Mouse (Mus musculus) CD4-positive, CD25-positive, alpha-beta regulatory T cell, adult 9 weeks (primary cell): ENCODE measurements around the gene Armcx5. TPM values are rescaled to one million over a fixed set of nuclear protein-coding genes. Genes with fewer than 3 reads are reported as not detected.

Experiments
- polyA plus RNA-seq: library from polyadenylated mRNA; unstranded; fragments of 100-300 nt; shearing (Covaris generic); gene quantifications from one replicate; pipeline ENCODE4 v1.2.1, GENCODE M21; 2017

Armcx5 gene
- polyA plus RNA-seq = 19.5 TPM

DNA sequence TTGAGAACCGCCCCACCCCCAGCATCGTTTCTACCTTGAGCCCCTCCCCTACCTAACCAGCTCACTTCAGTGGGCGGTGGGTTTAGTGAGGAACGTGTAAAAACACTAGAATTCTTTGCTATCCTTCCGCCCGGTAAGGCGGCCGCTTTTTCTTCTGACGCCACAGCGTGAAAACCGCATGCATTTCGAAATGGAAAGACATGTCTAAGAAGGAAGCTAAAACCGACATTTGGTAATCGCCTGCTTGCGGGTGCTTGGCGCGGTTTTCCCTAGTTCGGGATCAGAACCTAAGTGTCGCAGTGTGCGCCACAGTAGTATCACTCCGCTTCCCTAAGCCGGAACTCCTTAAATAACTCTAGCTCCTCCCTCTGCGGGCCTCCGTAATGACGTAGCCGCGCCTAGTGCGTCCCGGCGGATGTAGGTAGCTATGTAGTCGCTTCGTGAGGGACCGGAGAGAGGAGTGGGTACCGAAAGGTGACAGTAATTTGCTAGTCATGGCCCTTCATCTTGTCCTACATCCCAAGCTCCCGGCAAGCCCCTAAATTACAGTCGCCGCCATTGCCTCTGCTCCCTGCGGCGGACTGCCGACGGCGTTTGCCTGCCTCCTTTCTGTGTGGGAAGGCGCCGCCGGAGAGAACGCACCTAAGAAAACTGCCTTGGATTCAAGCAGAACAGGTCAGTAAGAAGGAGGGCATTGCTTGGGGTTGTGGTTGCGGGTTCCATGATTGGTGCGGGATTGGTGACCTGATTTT is at the start of gene Armcx5, which contains the start of gene Gprasp1:
TSS of gene Armcx5 (plus strand) at position 430 of the 752 bp plus-strand sequence.
TSS of gene Gprasp1 (plus strand) at position 430 of the 752 bp plus-strand sequence.

DNA sequence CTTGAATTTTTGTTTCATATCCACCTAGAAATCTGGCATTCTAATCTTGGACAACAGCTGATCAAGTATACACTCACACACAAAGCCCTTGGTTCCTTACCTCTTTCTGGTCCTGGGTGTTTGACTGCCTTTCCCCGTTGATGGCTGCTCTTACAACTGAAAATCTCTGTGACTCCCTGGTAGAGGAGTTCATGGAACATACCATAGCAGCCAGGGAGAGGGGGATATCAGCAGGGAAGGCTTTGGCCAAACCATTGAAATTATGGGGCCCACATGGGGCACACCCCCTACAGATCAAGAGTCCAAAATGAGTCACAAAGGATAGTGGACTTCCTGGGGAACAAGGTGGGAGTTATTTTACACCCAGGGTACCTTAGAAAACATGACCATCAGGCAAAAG is 48.9 kb upstream of the Armcx5 start, which contains the start of gene Tcp11x2:
TSS of gene Tcp11x2 (minus strand) at position 158 of the 400 bp plus-strand sequence.

DNA sequence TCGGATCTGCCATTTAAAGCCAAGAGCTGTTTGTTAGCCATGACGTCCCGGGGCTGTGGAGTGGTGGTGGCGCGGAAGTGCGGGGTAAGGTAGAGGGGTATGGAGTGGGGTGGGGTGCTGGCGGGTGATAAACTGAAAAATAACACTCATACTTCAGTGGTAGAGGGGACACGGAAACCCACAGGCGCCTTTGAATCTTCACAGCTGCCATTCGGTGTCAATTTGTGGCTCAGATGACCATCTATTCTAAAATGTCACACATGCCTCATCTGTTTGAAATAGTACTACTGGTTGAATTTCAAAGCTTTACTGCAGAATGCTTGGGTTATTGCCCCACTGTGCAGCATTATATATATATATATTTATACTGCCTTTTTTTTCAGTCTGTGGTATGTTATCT is 17.4 kb upstream of the Armcx5 start, which contains the start of gene Tmsb15a:
TSS of gene Tmsb15a (minus strand) at position 101 of the 400 bp plus-strand sequence.

Other genes with a start within 250 kb of the Armcx5 start
- gene AV320801, start 248.1 kb upstream of the Armcx5 start, polyA plus RNA-seq = not detected
- not detected for gene Nxf7, start 144.0 kb upstream of the Armcx5 start, polyA plus RNA-seq
- not detected for gene Prame, start 115.0 kb upstream of the Armcx5 start, polyA plus RNA-seq
- gene Tcp11x2, start 48.9 kb upstream of the Armcx5 start, polyA plus RNA-seq = not detected
- not detected for gene Tmsb15a, start 17.5 kb upstream of the Armcx5 start, polyA plus RNA-seq
- 41.9 TPM for gene Gprasp1, start within 50 bp of the Armcx5 start, polyA plus RNA-seq
- gene Bhlhb9, start 54.9 kb downstream of the Armcx5 start, polyA plus RNA-seq = 33.0 TPM
- gene Gprasp2, start 96.3 kb downstream of the Armcx5 start, polyA plus RNA-seq = 22.8 TPM